In genomic region chr5:88364768-88365167, GRCm38 (mm10) we compare ENCODE assay signal across 11 mouse cellular contexts. TPM values are rescaled to one million over a fixed set of nuclear protein-coding genes. Genes with fewer than 3 reads are reported as not detected.
DNase-seq lines count a peak whose midpoint lies in the region; ATAC-seq lines count a peak whose summit lies in the region.
"Had no signal": no experiment of that assay in that cellular context is flagged by ENCODE, and none has a peak within 500 bp of the region (broad histone marks: within the 10 kb centered on the region; RNA-seq: fewer than 3 reads in every experiment).

No protein-coding gene starts in this region.

- ATAC-seq in hindbrain, embryonic 16.5 days = no peak
- ATAC-seq in frontal cortex, adult (ENCODE audit: low TSS enrichment) = peak; percentile 50; the same call in 1 of the 2 replicates

- no peak overlapping the region for H3K9ac ChIP-seq in hindbrain, embryonic 16.5 days (ENCODE audit: low read depth, low read length)
- H3K9ac ChIP-seq: embryonic facial prominence, embryonic 15.5 days; lung, embryonic 15.5 days had no signal

- WGBS in hindbrain, embryonic 10.5 days = 6% methylated on average over 5 of the region's 5 CpGs
- WGBS in hindbrain, embryonic 16.5 days = 4% methylated on average over 5 of the region's 5 CpGs

- no peak overlapping the region for H3K4me2 ChIP-seq in hindbrain, embryonic 16.5 days (ENCODE audit: low read length)
- H3K4me2 ChIP-seq: embryonic facial prominence, embryonic 15.5 days; lung, embryonic 15.5 days had no signal

- no peaks in the 10 kb centered on the region for H3K36me3 ChIP-seq in hindbrain, embryonic 10.5 days
- H3K36me3 ChIP-seq in hindbrain, embryonic 16.5 days (ENCODE audit: control insufficient read depth, insufficient read depth, low read length) = no peaks in the 10 kb centered on the region
- H3K36me3 ChIP-seq: embryonic facial prominence, embryonic 15.5 days; lung, embryonic 15.5 days had no signal

- no peaks in the 10 kb centered on the region for H3K9me3 ChIP-seq in hindbrain, embryonic 10.5 days
- H3K9me3 ChIP-seq in hindbrain, embryonic 16.5 days (ENCODE audit: control insufficient read depth, low read length) = no peaks in the 10 kb centered on the region
- H3K9me3 ChIP-seq: embryonic facial prominence, embryonic 15.5 days; lung, embryonic 15.5 days had no signal

- H3K27me3 ChIP-seq in hindbrain, embryonic 10.5 days (ENCODE audit: insufficient read depth, poor library complexity, severe bottlenecking) = no peaks in the 10 kb centered on the region
- H3K27me3 ChIP-seq in hindbrain, embryonic 16.5 days (replicated peaks; ENCODE audit: control insufficient read depth, insufficient read depth, low read length) = no peaks in the 10 kb centered on the region
- H3K27me3 ChIP-seq: embryonic facial prominence, embryonic 15.5 days; lung, embryonic 15.5 days had no signal

- no peak overlapping the region for H3K4me3 ChIP-seq in hindbrain, embryonic 10.5 days
- H3K4me3 ChIP-seq in hindbrain, embryonic 16.5 days (ENCODE audit: low read length) = no peak overlapping the region
- H3K4me3 ChIP-seq: embryonic facial prominence, embryonic 15.5 days; lung, embryonic 15.5 days had no signal

- peak; percentile 38 for DNase-seq in hindbrain, embryonic 10.5 days (ENCODE audit: low spot score)
- peak; percentile 56 for DNase-seq in CD4-positive, CD25-positive, alpha-beta regulatory T cell, adult 2 months (ENCODE audit: low read depth, low spot score)
- DNase-seq in adrenal gland, adult 8-10 months = peak; percentile 4
- DNase-seq in left cerebral cortex, adult 18-20 months (ENCODE audit: low spot score in 2 of 2) = peak; percentile 29 to 44
- peak; percentile 71 for DNase-seq in right cerebral cortex, adult 2 months (ENCODE audit: low spot score in 2 of 2)
- no peak for DNase-seq in urinary bladder, postnatal 36 days (ENCODE audit: low spot score in 2 of 2)

- H3K27ac ChIP-seq in hindbrain, embryonic 10.5 days = no peak overlapping the region
- no peak overlapping the region for H3K27ac ChIP-seq in hindbrain, embryonic 16.5 days (ENCODE audit: low read depth, low read length)
- H3K27ac ChIP-seq: embryonic facial prominence, embryonic 15.5 days; lung, embryonic 15.5 days had no signal

- H3K4me1 ChIP-seq in hindbrain, embryonic 10.5 days (replicated peaks) = no peaks in the 10 kb centered on the region
- H3K4me1 ChIP-seq in hindbrain, embryonic 16.5 days (ENCODE audit: control insufficient read depth, insufficient read depth, low read depth, low read length) = no peaks in the 10 kb centered on the region
- H3K4me1 ChIP-seq: embryonic facial prominence, embryonic 15.5 days; lung, embryonic 15.5 days had no signal

RNA-seq across cellular contexts. Expression of gene Amtn, which starts 11.1 kb away (rescaled TPM):
- polyA plus RNA-seq in hindbrain, embryonic 10.5 days (2016; fragmentation: Nextera tagmentation; extraction: Ambion mirVana) = not detected in 2 replicates
- not detected in 2 replicates for polyA plus RNA-seq in hindbrain, embryonic 16.5 days (2015; fragmentation: Nextera tagmentation; extraction: Ambion mirVana)
- total RNA-seq in adrenal gland, adult 8-10 months (2022) = not detected
- total RNA-seq in left cerebral cortex, adult 18-20 months (2021) = not detected
- polyA plus RNA-seq: embryonic facial prominence, embryonic 15.5 days; lung, embryonic 15.5 days; testis, adult 2 months had no signal

RNA-seq across cellular contexts. Expression of gene Prol1, which starts 47.7 kb away (rescaled TPM):
- not detected in 2 replicates for polyA plus RNA-seq in hindbrain, embryonic 10.5 days (2016; fragmentation: Nextera tagmentation; extraction: Ambion mirVana)
- not detected in 2 replicates for polyA plus RNA-seq in hindbrain, embryonic 16.5 days (2015; fragmentation: Nextera tagmentation; extraction: Ambion mirVana)
- not detected for total RNA-seq in adrenal gland, adult 8-10 months (2022)
- not detected for total RNA-seq in left cerebral cortex, adult 18-20 months (2021)
- polyA plus RNA-seq: embryonic facial prominence, embryonic 15.5 days; lung, embryonic 15.5 days; testis, adult 2 months had no signal

Comparison
In these comparisons a context has a peak if more than half of its experiments do, and no peak if none do; other contexts are left out.
1. DNase-seq: peak in hindbrain, embryonic 10.5 days (single experiment), CD4-positive, CD25-positive, alpha-beta regulatory T cell, adult 2 months (single experiment), adrenal gland, adult 8-10 months (single experiment), left cerebral cortex, adult 18-20 months (2 of 2) and right cerebral cortex, adult 2 months (2 of 2); none in urinary bladder, postnatal 36 days (0 of 2).